Mouse (Mus musculus): ENCODE measurements at regions not wholly inside any gene's neighbourhood (a gene's known extent, or its start where the extent isn't known, plus 50 kb on each side); places are given as distances from the start of the nearest gene placed in this dataset.

GRCm38 (mm10) chr3:58333997-58334396 is 80.5 kb upstream of the Tsc22d2 start:
- Histone ChIP-seq H3K9me3 (ENCODE audit: control insufficient read depth, low read length) (no peaks in the 10 kb centered on the region), H3K9ac (ENCODE audit: low read depth, low read length) (no peak overlapping the region), H3K36me3 (ENCODE audit: control insufficient read depth, insufficient read depth, low read length) (no peaks in the 10 kb centered on the region), H3K27ac (ENCODE audit: low read depth, low read length) (no peak overlapping the region), H3K4me1 (ENCODE audit: control insufficient read depth, insufficient read depth, low read length) (peaks cover 6% of the 10 kb centered on the region), H3K4me3 (ENCODE audit: low read length) (no peak overlapping the region), H3K4me2 (replicated peaks; ENCODE audit: low read depth, low read length) (peak overlapping the region; percentile 15; the same call in 1 of the 2 replicates), H3K27me3 (ENCODE audit: control insufficient read depth, insufficient read depth, low read length) (no peaks in the 10 kb centered on the region)
- WGBS = 23% methylated on average over 7 of the region's 7 CpGs
- peak; percentile 72; the same call in 1 of the 2 replicates for ATAC-seq (ENCODE audit: low FRiP score, low TSS enrichment)

- peaks cover 6% of the 10 kb centered on the region for H3K4me1 ChIP-seq (ENCODE audit: control insufficient read depth, insufficient read depth, low read length)
- ATAC-seq (ENCODE audit: low FRiP score, low TSS enrichment) = no peak
- 65% methylated on average over 6 of the region's 6 CpGs for WGBS
- no peak overlapping the region for H3K27ac ChIP-seq (ENCODE audit: low read depth, low read length)
- no peak overlapping the region for H3K9ac ChIP-seq (ENCODE audit: low read depth, low read length)
- H3K9me3 ChIP-seq (ENCODE audit: control insufficient read depth, low read length) = no peaks in the 10 kb centered on the region
- H3K4me2 ChIP-seq (replicated peaks; ENCODE audit: low read depth, low read length) = no peak overlapping the region
- H3K27me3 ChIP-seq (ENCODE audit: control insufficient read depth, insufficient read depth, low read length) = no peaks in the 10 kb centered on the region
- H3K4me3 ChIP-seq (ENCODE audit: low read length) = no peak overlapping the region
- H3K36me3 ChIP-seq (ENCODE audit: control insufficient read depth, insufficient read depth, low read length) = no peaks in the 10 kb centered on the region
These were observed 79.2 kb upstream of the Tsc22d2 start for GRCm38 (mm10) chr3:58335277-58335676.

- no peak overlapping the region; the same call in 1 of the 2 replicates for H3K9ac ChIP-seq (ENCODE audit: low read depth, low read length)
- no peak overlapping the region for H3K27ac ChIP-seq (ENCODE audit: low read depth, low read length)
- no peak for ATAC-seq (ENCODE audit: low FRiP score, low TSS enrichment)
These were observed 78.4 kb upstream of the Tsc22d2 start for GRCm38 (mm10) chr3:58336135-58336534.

GRCm38 (mm10) chr3:58336590-58336989 is 77.9 kb upstream of the Tsc22d2 start:
- WGBS = 34% methylated on average over 6 of the region's 6 CpGs
- no peak overlapping the region for H3K9ac ChIP-seq (ENCODE audit: low read depth, low read length)
- ATAC-seq (ENCODE audit: low FRiP score, low TSS enrichment) = 0 out of 2 replicates have a peak, but pooled peaks have one; percentile 59

More at GRCm38 (mm10) chr3:58336135-58336534, 78.4 kb upstream of the Tsc22d2 start:
- 47% methylated on average over 5 of the region's 5 CpGs for WGBS
- no peaks in the 10 kb centered on the region for H3K27me3 ChIP-seq (ENCODE audit: control insufficient read depth, insufficient read depth, low read length)
- no peaks in the 10 kb centered on the region for H3K36me3 ChIP-seq (ENCODE audit: control insufficient read depth, insufficient read depth, low read length)
- H3K4me2 ChIP-seq (replicated peaks; ENCODE audit: low read depth, low read length) = no peak overlapping the region
- no peaks in the 10 kb centered on the region for H3K9me3 ChIP-seq (ENCODE audit: control insufficient read depth, low read length)
- H3K4me3 ChIP-seq (ENCODE audit: low read length) = no peak overlapping the region
- H3K4me1 ChIP-seq (ENCODE audit: control insufficient read depth, insufficient read depth, low read length) = peaks cover 6% of the 10 kb centered on the region

GRCm38 (mm10) chr3:58338976-58339375 is 75.5 kb upstream of the Tsc22d2 start:
- Histone ChIP-seq H3K27ac (ENCODE audit: low read depth, low read length) (no peak overlapping the region), H3K9ac (ENCODE audit: low read depth, low read length) (no peak overlapping the region), H3K27me3 (ENCODE audit: control insufficient read depth, insufficient read depth, low read length) (no peaks in the 10 kb centered on the region), H3K4me3 (ENCODE audit: low read length) (no peak overlapping the region), H3K36me3 (ENCODE audit: control insufficient read depth, insufficient read depth, low read length) (no peaks in the 10 kb centered on the region), H3K9me3 (ENCODE audit: control insufficient read depth, low read length) (no peaks in the 10 kb centered on the region), H3K4me1 (ENCODE audit: control insufficient read depth, insufficient read depth, low read length) (peaks cover 6% of the 10 kb centered on the region), H3K4me2 (replicated peaks; ENCODE audit: low read depth, low read length) (no peak overlapping the region)
- no peak for ATAC-seq (ENCODE audit: low FRiP score, low TSS enrichment)
- WGBS = 84% methylated on average over 7 of the region's 7 CpGs

More at GRCm38 (mm10) chr3:58336590-58336989, 77.9 kb upstream of the Tsc22d2 start:
- Histone ChIP-seq H3K27ac (ENCODE audit: low read depth, low read length) (no peak overlapping the region), H3K4me2 (replicated peaks; ENCODE audit: low read depth, low read length) (no peak overlapping the region), H3K4me3 (ENCODE audit: low read length) (no peak overlapping the region), H3K36me3 (ENCODE audit: control insufficient read depth, insufficient read depth, low read length) (no peaks in the 10 kb centered on the region), H3K9me3 (ENCODE audit: control insufficient read depth, low read length) (no peaks in the 10 kb centered on the region), H3K4me1 (ENCODE audit: control insufficient read depth, insufficient read depth, low read length) (peaks cover 6% of the 10 kb centered on the region), H3K27me3 (ENCODE audit: control insufficient read depth, insufficient read depth, low read length) (no peaks in the 10 kb centered on the region)

GRCm38 (mm10) chr3:58342096-58342495 is 72.4 kb upstream of the Tsc22d2 start:
- Histone ChIP-seq H3K36me3 (ENCODE audit: control insufficient read depth, insufficient read depth, low read length) (no peaks in the 10 kb centered on the region), H3K27ac (ENCODE audit: low read depth, low read length) (no peak overlapping the region), H3K27me3 (ENCODE audit: control insufficient read depth, insufficient read depth, low read length) (no peaks in the 10 kb centered on the region), H3K4me1 (ENCODE audit: control insufficient read depth, insufficient read depth, low read length) (no peaks in the 10 kb centered on the region), H3K9me3 (ENCODE audit: control insufficient read depth, low read length) (no peaks in the 10 kb centered on the region), H3K9ac (ENCODE audit: low read depth, low read length) (no peak overlapping the region), H3K4me2 (replicated peaks; ENCODE audit: low read depth, low read length) (no peak overlapping the region), H3K4me3 (ENCODE audit: low read length) (no peak overlapping the region)
- ATAC-seq (ENCODE audit: low FRiP score, low TSS enrichment) = no peak
- WGBS = 72% methylated on average over 1 of the region's 1 CpGs

- Histone ChIP-seq H3K27me3 (ENCODE audit: control insufficient read depth, insufficient read depth, low read length) (no peaks in the 10 kb centered on the region), H3K27ac (ENCODE audit: low read depth, low read length) (no peak overlapping the region), H3K9me3 (ENCODE audit: control insufficient read depth, low read length) (no peaks in the 10 kb centered on the region), H3K36me3 (ENCODE audit: control insufficient read depth, insufficient read depth, low read length) (no peaks in the 10 kb centered on the region), H3K4me1 (ENCODE audit: control insufficient read depth, insufficient read depth, low read length) (no peaks in the 10 kb centered on the region), H3K4me2 (replicated peaks; ENCODE audit: low read depth, low read length) (no peak overlapping the region), H3K9ac (ENCODE audit: low read depth, low read length) (no peak overlapping the region), H3K4me3 (ENCODE audit: low read length) (no peak overlapping the region)
- WGBS = 89% methylated on average over 4 of the region's 4 CpGs
- no peak for ATAC-seq (ENCODE audit: low FRiP score, low TSS enrichment)
These were observed 52.0 kb upstream of the Tsc22d2 start for GRCm38 (mm10) chr3:58362563-58362962.

- no peak overlapping the region for H3K9ac ChIP-seq (ENCODE audit: low read depth, low read length)
- no peaks in the 10 kb centered on the region for H3K4me1 ChIP-seq (ENCODE audit: control insufficient read depth, insufficient read depth, low read length)
- no peak overlapping the region for H3K4me2 ChIP-seq (replicated peaks; ENCODE audit: low read depth, low read length)
- 79% methylated on average over 3 of the region's 3 CpGs for WGBS
- no peaks in the 10 kb centered on the region for H3K27me3 ChIP-seq (ENCODE audit: control insufficient read depth, insufficient read depth, low read length)
- H3K27ac ChIP-seq (ENCODE audit: low read depth, low read length) = no peak overlapping the region
- no peak for ATAC-seq (ENCODE audit: low FRiP score, low TSS enrichment)
- no peaks in the 10 kb centered on the region for H3K36me3 ChIP-seq (ENCODE audit: control insufficient read depth, insufficient read depth, low read length)
- no peak overlapping the region for H3K4me3 ChIP-seq (ENCODE audit: low read length)
- no peaks in the 10 kb centered on the region for H3K9me3 ChIP-seq (ENCODE audit: control insufficient read depth, low read length)
These were observed 50.0 kb upstream of the Tsc22d2 start for GRCm38 (mm10) chr3:58364526-58364925.
